Mouse (Mus musculus) stomach, embryonic 14.5 days (tissue): Measurements from ENCODE around the gene Hoxc10. TPM values are rescaled to one million over a fixed set of nuclear protein-coding genes. Genes with fewer than 3 reads are reported as not detected.

Experiments used
- ATAC-seq: fragments of 200-750 bp; cut with Nextera tagmentation; 2 replicates; pipeline ENCODE4 v1.8.0; 2017; ENCODE audit warnings: low read depth, moderate TSS enrichment; ENCODE audit not compliant: insufficient number of reproducible peaks, insufficient read depth, low FRiP score
- H3K27ac ChIP-seq: fragments of 300-500 bp; sonication (generic); 2 replicates; pipeline ENCODE4 v1.5.1; 2014; ENCODE audit warnings: mild to moderate bottlenecking, low read length, moderate library complexity, mixed read lengths
- H3K27me3 ChIP-seq: fragments of 300-500 bp; sonication (generic); 2 replicates; pipeline ENCODE4 v1.6.1; 2014; ENCODE audit warnings: low read length, control low read depth, mixed read lengths; ENCODE audit not compliant: control insufficient read depth, insufficient read depth
- H3K36me3 ChIP-seq: fragments of 300-500 bp; sonication (generic); 2 replicates; pipeline ENCODE4 v1.6.1; 2014; ENCODE audit warnings: mild to moderate bottlenecking, control low read depth, low read length, moderate library complexity, mixed read lengths; ENCODE audit not compliant: control insufficient read depth, insufficient read depth
- H3K4me1 ChIP-seq: fragments of 300-500 bp; sonication (generic); 2 replicates; pipeline ENCODE4 v1.6.1; 2014; ENCODE audit warnings: low read length, control low read depth, mixed read lengths; ENCODE audit not compliant: control insufficient read depth, insufficient read depth
- H3K4me2 ChIP-seq: fragments of 300-500 bp; sonication (generic); replicated peaks from 2 replicates; pipeline ENCODE4 v1.6.1; 2014; ENCODE audit warnings: low read depth, low read length, control low read depth
- H3K4me3 ChIP-seq: fragments of 300-500 bp; sonication (generic); 2 replicates; pipeline ENCODE4 v1.5.1; 2014; ENCODE audit warnings: low read depth, low read length, control low read depth
- H3K9ac ChIP-seq: fragments of 300-500 bp; sonication (generic); replicated peaks from 2 replicates; pipeline ENCODE4 v1.6.1; 2014; ENCODE audit warnings: low read depth, mild to moderate bottlenecking, control low read depth, low read length, moderate library complexity, mixed read lengths
- H3K9me3 ChIP-seq: fragments of 300-500 bp; sonication (generic); 2 replicates; pipeline ENCODE4 v1.6.1; 2016; ENCODE audit warnings: low read depth, low read length, control low read depth; ENCODE audit not compliant: control insufficient read depth
- WGBS: fragments of 180-500 bp; shearing (Covaris S2); extraction: QIAGEN DNeasy Blood & Tissue Kit; methylation state at CpG from one replicate; pipeline ENCODE4 v1.1.7; 2014; 5-methylcytosine and 5-hydroxymethylcytosine counted together
- polyA plus RNA-seq: library from polyadenylated mRNA; unstranded; fragments of >200 nt; fragmentation: Nextera tagmentation; extraction: Ambion mirVana; gene quantifications from 2 replicates; pipeline ENCODE4 v1.2.1, GENCODE M21; 2014

Hoxc10 gene
- polyA plus RNA-seq, 1 experiment from 2014 or later, result not detected

DNA sequence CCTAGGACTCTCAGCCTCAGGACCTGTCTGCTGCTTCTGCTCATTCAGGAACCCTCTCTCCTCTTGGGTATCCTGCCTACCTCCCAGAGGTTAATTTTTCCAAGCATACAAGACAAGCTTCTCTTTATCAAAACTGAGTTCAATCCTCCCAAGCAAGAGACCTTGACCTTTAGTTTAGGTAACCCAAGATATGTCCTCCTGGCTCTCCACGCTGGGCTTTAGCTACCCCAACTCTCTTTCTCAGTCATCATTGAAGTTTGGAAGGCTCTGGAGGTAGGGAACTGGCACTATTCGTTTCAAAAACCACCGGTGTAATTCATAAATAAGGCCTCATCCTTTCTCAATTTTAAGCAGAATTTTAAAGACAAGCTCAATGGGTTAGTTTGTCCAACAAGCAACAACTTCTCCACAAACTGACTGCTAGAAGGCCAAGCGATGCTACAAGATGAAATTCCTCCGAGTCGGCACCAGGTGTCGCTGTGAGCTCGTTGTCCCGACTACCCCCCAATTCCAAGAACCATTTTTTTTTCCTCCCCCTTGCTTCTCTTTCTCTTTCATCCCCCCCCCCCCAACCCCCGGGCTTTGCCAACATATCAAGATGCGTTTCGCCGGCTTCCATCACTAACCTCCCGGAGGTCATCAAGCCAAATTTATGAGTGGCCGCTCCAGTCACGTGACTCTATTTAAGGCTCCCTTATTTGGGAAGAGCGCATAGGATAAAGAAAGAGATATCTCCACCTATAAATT is 46.8 kb downstream of the Hoxc10 start:
- peak overlapping the region; percentile 45 for H3K4me2 ChIP-seq
- H3K36me3 ChIP-seq, result no peaks in the 10 kb centered on the region
- H3K4me3 ChIP-seq, result peak overlapping the region; percentile 32
- peaks cover 6% of the 10 kb centered on the region; the same call in 1 of the 2 replicates for H3K4me1 ChIP-seq
- H3K9ac ChIP-seq, result no peak overlapping the region
- 7% methylated on average over 17 of the region's 17 CpGs for WGBS
- peaks cover 32% of the 10 kb centered on the region for H3K27me3 ChIP-seq
- peak overlapping the region; percentile 89; the same call in 1 of the 2 replicates for H3K27ac ChIP-seq
- H3K9me3 ChIP-seq, result no peaks in the 10 kb centered on the region
- no peak for ATAC-seq

DNA sequence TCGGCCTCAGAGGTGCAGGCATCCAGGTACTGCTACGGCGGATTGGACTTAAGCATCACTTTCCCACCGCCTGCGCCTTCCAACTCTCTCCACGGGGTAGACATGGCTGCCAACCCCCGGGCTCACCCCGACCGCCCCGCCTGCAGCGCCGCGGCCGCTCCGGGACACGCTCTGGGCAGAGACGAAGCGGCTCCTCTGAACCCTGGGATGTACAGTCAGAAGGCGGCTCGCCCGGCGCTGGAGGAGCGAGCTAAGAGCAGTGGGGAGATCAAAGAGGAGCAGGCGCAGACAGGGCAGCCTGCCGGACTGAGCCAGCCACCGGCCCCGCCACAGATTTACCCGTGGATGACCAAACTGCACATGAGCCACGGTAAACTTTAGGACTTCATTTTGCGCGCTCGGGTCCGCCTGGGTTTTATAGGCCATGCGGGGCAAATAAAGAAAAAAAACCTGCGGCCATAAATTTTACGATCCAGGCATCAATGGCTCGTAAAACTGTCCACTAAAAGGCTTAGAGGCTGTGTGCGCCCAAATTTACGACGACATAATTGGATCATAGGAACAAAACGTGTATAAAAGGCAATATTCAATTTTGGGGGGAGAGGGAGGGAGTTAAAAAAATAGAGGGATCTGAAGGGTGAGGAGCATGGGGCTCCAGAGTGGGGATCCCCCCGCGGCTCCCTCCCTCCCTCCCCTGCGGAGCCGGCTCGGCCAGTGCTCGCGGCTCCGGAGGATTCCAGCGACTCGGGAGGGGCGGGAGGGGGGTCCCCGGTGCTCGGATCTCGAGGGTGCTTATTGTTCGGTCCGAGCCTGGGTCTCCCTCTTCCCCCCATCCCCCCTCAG is 47.8 kb downstream of the Hoxc10 start:
- no peaks in the 10 kb centered on the region for H3K9me3 ChIP-seq
- WGBS, result under 1% methylated on average over 56 of the region's 57 CpGs
- H3K27me3 ChIP-seq, result peaks cover 23% of the 10 kb centered on the region
- no peaks in the 10 kb centered on the region for H3K36me3 ChIP-seq
- ATAC-seq, result peak; percentile 49
- H3K4me3 ChIP-seq, result peak overlapping the region; percentile 32
- peaks cover 6% of the 10 kb centered on the region; the same call in 1 of the 2 replicates for H3K4me1 ChIP-seq
- H3K27ac ChIP-seq, result peak overlapping the region; percentile 89
- H3K9ac ChIP-seq, result peak overlapping the region; percentile 65
- H3K4me2 ChIP-seq, result peak overlapping the region; percentile 45

DNA sequence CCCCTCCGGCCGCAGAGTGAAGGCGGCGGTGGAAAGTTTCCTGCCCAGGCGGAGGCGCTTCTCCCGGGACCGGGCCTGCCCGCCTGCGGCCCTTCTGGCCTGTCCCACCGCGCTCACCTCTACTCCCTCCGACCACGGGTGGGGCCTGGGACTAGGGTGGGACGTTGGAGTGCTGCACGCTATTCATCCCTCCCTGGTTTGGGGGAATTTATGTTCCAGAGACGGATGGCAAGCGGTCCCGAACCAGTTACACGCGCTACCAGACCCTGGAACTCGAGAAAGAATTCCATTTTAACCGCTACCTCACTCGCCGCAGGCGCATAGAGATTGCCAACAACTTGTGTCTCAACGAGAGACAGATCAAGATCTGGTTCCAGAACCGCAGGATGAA is 48.4 kb downstream of the Hoxc10 start:
- H3K27me3 ChIP-seq, result peaks cover 21% of the 10 kb centered on the region
- peak overlapping the region; percentile 32 for H3K4me3 ChIP-seq
- peak overlapping the region; percentile 89 for H3K27ac ChIP-seq
- no peak for ATAC-seq
- H3K9me3 ChIP-seq, result no peaks in the 10 kb centered on the region
- H3K4me1 ChIP-seq, result peaks cover 6% of the 10 kb centered on the region; the same call in 1 of the 2 replicates
- H3K36me3 ChIP-seq, result no peaks in the 10 kb centered on the region
- peak overlapping the region; percentile 65 for H3K9ac ChIP-seq
- 2% methylated on average over 28 of the region's 28 CpGs for WGBS
- peak overlapping the region; percentile 45 for H3K4me2 ChIP-seq

DNA sequence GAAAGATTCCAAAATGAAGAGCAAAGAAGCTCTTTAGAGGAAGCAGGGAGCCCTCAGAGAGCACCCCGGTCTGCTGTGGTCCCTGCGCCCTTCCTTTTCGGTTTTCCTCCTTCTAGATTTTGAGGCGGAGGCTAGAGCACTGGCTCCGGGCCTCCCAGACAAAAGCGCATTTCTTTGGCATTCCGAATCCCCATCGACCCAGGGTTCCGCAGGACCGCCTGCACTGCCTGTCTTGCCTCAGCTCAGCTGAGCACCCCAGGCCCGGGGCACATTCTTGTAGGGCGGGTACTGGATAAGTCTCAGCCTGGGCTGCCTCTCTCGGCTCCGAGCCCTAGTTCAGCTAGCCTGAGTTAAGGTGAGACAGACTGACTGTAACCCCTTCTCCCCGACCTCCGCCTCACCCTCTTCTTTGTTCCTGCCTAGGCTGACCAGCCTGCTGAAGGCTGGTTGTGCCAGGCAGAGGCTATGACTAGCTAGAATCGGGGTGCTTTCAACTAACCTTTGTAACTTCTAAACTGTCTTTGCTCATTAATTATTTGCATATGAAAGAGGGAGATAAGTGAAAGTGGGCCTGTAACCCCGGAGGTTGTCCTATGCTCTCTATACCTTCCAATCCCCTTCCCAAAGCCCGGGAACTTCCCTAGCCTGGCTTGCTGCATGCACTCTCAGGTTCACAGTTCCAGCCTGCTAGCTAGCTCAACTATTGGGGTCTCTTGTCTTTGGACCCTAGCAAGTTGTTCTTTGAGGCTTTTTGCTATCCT is 49.0 kb downstream of the Hoxc10 start:
- H3K4me1 ChIP-seq, result peaks cover 6% of the 10 kb centered on the region; the same call in 1 of the 2 replicates
- 0 out of 2 replicates have a peak, but pooled peaks have one; percentile 19 for ATAC-seq
- H3K9ac ChIP-seq, result peak overlapping the region; percentile 65
- peak overlapping the region; percentile 32 for H3K4me3 ChIP-seq
- peaks cover 21% of the 10 kb centered on the region for H3K27me3 ChIP-seq
- no peaks in the 10 kb centered on the region for H3K36me3 ChIP-seq
- peak overlapping the region; percentile 89 for H3K27ac ChIP-seq
- H3K4me2 ChIP-seq, result peak overlapping the region; percentile 45
- WGBS, result 14% methylated on average over 19 of the region's 19 CpGs
- H3K9me3 ChIP-seq, result no peaks in the 10 kb centered on the region

DNA sequence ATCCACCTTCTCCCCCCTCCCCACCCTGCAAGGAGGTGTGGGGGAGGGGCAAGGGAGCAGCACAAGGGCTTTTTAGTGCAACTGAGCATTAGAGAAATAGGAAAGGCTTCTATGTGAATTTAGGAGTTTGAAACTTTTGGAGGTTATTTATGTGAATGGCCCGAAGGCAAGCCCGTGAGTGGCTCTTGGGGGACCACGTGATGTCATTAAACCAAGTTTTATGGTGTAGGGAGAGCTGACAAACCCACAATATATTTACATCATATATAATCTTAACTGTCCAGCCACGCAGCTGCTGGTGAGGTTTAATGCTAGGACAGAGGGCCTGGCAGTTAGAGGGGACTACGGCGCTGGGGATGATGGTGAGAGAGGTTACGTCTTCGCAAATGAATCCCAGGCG is 52.0 kb downstream of the Hoxc10 start, which contains the start of gene Hoxc4:
Hoxc4 (plus strand) TSS at position 299 of the 400 bp plus-strand sequence.
- H3K9ac ChIP-seq, result no peak within 1 kb of the TSS; the same call in 1 of the 2 replicates
- ATAC-seq, result no peak
- H3K27ac ChIP-seq, result peak within 1 kb of the TSS; percentile 66
- H3K4me3 ChIP-seq, result peak within 1 kb of the TSS; percentile 1; the same call in 1 of the 2 replicates
- peak within 1 kb of the TSS; percentile 20; the same call in 1 of the 2 replicates for H3K4me2 ChIP-seq
- peaks cover 5% of the 10 kb centered on the region; the same call in 1 of the 2 replicates for H3K27me3 ChIP-seq
- no peaks in the 10 kb centered on the region for H3K36me3 ChIP-seq
- no peaks in the 10 kb centered on the region for H3K9me3 ChIP-seq
- peaks cover 6% of the 10 kb centered on the region; the same call in 1 of the 2 replicates for H3K4me1 ChIP-seq
- WGBS, result 28% methylated on average over 9 of the region's 9 CpGs

DNA sequence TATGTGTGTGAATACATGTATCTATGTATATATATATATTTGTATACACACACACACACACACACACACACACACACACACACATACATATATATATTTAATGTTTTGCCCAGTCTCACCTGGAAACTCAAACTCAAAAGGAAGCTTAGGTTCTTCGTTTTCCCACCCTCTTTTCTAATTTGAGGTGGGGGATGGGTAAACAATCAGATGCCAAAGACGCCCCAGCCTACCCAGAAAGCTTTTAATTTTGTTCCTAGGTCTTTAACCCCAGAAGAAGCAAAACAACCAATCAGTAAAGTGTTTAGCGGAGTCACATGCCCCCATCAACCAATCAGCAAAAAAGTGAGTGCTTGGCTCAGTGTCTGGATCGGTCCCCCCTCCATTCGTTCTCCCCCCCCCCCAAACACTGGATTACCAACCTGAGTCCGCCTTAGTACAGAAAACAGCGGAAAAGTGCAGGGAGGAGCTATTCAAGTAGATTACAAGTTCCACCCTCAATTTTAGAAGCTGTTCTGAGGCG is 54.4 kb downstream of the Hoxc10 start:
- Histone ChIP-seq H3K4me1 (peaks cover 6% of the 10 kb centered on the region; the same call in 1 of the 2 replicates), H3K9me3 (no peaks in the 10 kb centered on the region), H3K27ac (no peak overlapping the region), H3K4me3 (no peak overlapping the region), H3K27me3 (peaks cover 5% of the 10 kb centered on the region; the same call in 1 of the 2 replicates), H3K36me3 (no peaks in the 10 kb centered on the region), H3K9ac (no peak overlapping the region), H3K4me2 (peak overlapping the region; percentile 13)
- ATAC-seq, result no peak
- 10% methylated on average over 8 of the region's 8 CpGs for WGBS
